Mouse (Mus musculus) lung, adult 18-20 months (tissue): ENCODE results near the gene Trim9.

Source experiments
- DNase-seq, 2 experiments: peaks; one replicate each; pipeline ENCODE4 v3.0.0; 2022; ENCODE audit warnings: mixed read lengths in 2 of 2

Gene Trim9

GRCm38 (mm10) chr12:70208214-70208613 lies 139.2 kb downstream of the Trim9 start:
- no peak for DNase-seq

GRCm38 (mm10) chr12:70204433-70204832 lies 143.0 kb downstream of the Trim9 start:
- no peak for DNase-seq

- no peak for DNase-seq
Observed at GRCm38 (mm10) chr12:70201926-70202529, 145.4 kb downstream of the Trim9 start.

- DNase-seq: no peak
Observed at GRCm38 (mm10) chr12:70196341-70196740, 151.1 kb downstream of the Trim9 start.

- DNase-seq: no peak
Observed at GRCm38 (mm10) chr12:70195426-70195825, 152.0 kb downstream of the Trim9 start.
